Mouse (Mus musculus): ENCODE data around the gene Jund.

GRCm38 (mm10) chr8:70741661-70742060, 42.9 kb downstream of the Jund start:
- no peak for TF ChIP-seq MYC (IDR thresholded peaks at IDR 0.05; ENCODE audit: low read depth, low read length)
- TF ChIP-seq MAX (IDR thresholded peaks at IDR 0.05; ENCODE audit: low read length), result no peak
- no peak for TF ChIP-seq JUND (conservative IDR thresholded peaks at IDR 0.05; ENCODE audit: low read depth, low read length)
- TF ChIP-seq PAX5 (IDR thresholded peaks at IDR 0.05; ENCODE audit: low read length), result no peak
- peak; percentile 39; the same call in 1 of the 2 replicates for TF ChIP-seq ZNF384 (IDR thresholded peaks at IDR 0.05; ENCODE audit: low read depth, low read length)
- TF ChIP-seq RAD21 (IDR thresholded peaks at IDR 0.05; ENCODE audit: low read depth, low read length), result no peak

Measured in CH12.LX (cell line).